Mouse (Mus musculus) forebrain, embryonic 16.5 days (tissue): ENCODE measurements around the gene Spice1. TPM values are rescaled to one million over a fixed set of nuclear protein-coding genes. Genes with fewer than 3 reads are reported as not detected.

ENCODE experiments used
- ATAC-seq: fragments of 200-750 bp; cut with Nextera tagmentation; 2 replicates; pipeline ENCODE4 v1.8.0; 2017; ENCODE audit warnings: mild to moderate bottlenecking, moderate library complexity
- H3K27ac ChIP-seq: fragments of 300-500 bp; sonication (generic); 2 replicates; pipeline ENCODE4 v1.5.1; 2014; ENCODE audit warnings: low read length, control low read depth
- H3K27me3 ChIP-seq: fragments of 300-500 bp; sonication (generic); replicated peaks from 2 replicates; pipeline ENCODE4 v1.6.1; 2014; ENCODE audit warnings: low read length; ENCODE audit not compliant: control insufficient read depth, insufficient read depth
- H3K36me3 ChIP-seq: fragments of 300-500 bp; sonication (generic); 2 replicates; pipeline ENCODE4 v1.6.1; 2014; ENCODE audit not compliant: control insufficient read depth, insufficient read depth
- H3K4me1 ChIP-seq: fragments of 300-500 bp; sonication (generic); replicated peaks from 2 replicates; pipeline ENCODE4 v1.6.1; 2014; ENCODE audit warnings: low read length; ENCODE audit not compliant: control insufficient read depth, insufficient read depth
- H3K4me2 ChIP-seq: fragments of 300-500 bp; sonication (generic); 2 replicates; pipeline ENCODE4 v1.6.1; 2014; ENCODE audit warnings: mild to moderate bottlenecking, low read length, control low read depth
- H3K4me3 ChIP-seq: fragments of 300-500 bp; sonication (generic); replicated peaks from 2 replicates; pipeline ENCODE4 v1.5.1; 2014; ENCODE audit warnings: mild to moderate bottlenecking, low read length, control low read depth
- H3K9ac ChIP-seq: fragments of 300-500 bp; sonication (generic); replicated peaks from 2 replicates; pipeline ENCODE4 v1.6.1; 2014; ENCODE audit warnings: low read depth, low read length, control low read depth
- H3K9me3 ChIP-seq: fragments of 300-500 bp; sonication (generic); 2 replicates; pipeline ENCODE4 v1.6.1; 2016; ENCODE audit warnings: low read length; ENCODE audit not compliant: control insufficient read depth
- WGBS: fragments of 180-500 bp; shearing (Covaris S2); extraction: QIAGEN DNeasy Blood & Tissue Kit; methylation state at CpG from one replicate; pipeline ENCODE4 v1.1.7; 2014; 5-methylcytosine and 5-hydroxymethylcytosine counted together
- polyA plus RNA-seq: library from polyadenylated mRNA; unstranded; fragments of >200 nt; fragmentation: Nextera tagmentation; extraction: Ambion mirVana; gene quantifications from 2 replicates; pipeline ENCODE4 v1.2.1, GENCODE M21; 2015

Gene Spice1
- polyA plus RNA-seq, 1 experiment from 2014 or later: 19.8 TPM

DNA sequence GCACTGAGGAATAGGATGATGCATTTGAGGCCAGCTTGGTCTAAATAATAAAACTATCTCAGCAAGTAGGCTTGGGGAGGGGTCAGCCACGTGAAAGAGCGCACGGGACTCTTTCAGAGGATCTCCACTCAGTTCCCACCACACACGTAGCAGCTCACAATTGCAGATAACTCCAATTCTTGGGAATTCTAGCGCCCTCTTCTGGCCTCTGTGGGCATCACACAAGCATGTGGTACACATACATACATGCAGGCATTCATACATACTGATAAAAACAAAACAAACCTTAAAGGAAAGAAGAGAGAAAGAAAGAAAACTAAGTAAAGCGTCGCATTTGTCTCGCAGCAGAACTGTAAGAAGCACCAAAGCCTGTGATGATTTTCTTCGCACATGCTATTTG, 16.3 kb upstream of the Spice1 start:
- no peak overlapping the region for H3K4me3 ChIP-seq
- H3K36me3 ChIP-seq: no peaks in the 10 kb centered on the region
- peaks cover 12% of the 10 kb centered on the region for H3K4me1 ChIP-seq
- no peak overlapping the region for H3K9ac ChIP-seq
- H3K27ac ChIP-seq: no peak overlapping the region
- H3K27me3 ChIP-seq: 0 out of 2 replicates have a peak, but pooled peaks cover 7% of the 10 kb centered on the region
- WGBS: 80% methylated on average over 9 of the region's 9 CpGs
- H3K4me2 ChIP-seq: no peak overlapping the region
- no peaks in the 10 kb centered on the region for H3K9me3 ChIP-seq
- no peak for ATAC-seq

DNA sequence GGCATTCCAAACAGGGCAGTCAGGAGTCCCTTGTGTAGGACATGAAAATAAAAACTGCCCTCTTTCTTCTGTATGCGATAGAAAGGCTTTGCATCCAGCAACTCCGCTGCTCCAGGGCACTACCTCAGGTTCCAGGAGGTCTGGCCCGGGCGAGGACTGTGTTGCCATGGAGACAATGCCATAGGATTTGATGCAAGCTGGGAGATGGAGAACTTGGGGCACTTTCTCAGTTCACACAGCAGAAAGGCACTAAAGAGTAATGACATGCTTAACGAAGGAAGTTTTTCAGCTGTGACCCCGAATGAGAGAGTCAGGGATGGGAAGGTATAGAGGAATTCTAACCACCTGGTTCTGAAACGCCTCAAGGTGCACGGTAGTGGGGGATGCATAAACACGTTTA, 15.8 kb upstream of the Spice1 start:
- H3K4me3 ChIP-seq: no peak overlapping the region
- no peaks in the 10 kb centered on the region for H3K36me3 ChIP-seq
- ATAC-seq: no peak
- WGBS: 12% methylated on average over 9 of the region's 9 CpGs
- 0 out of 2 replicates have a peak, but pooled peaks cover 7% of the 10 kb centered on the region for H3K27me3 ChIP-seq
- no peak overlapping the region for H3K4me2 ChIP-seq
- H3K4me1 ChIP-seq: peaks cover 12% of the 10 kb centered on the region
- no peak overlapping the region for H3K27ac ChIP-seq
- no peaks in the 10 kb centered on the region for H3K9me3 ChIP-seq
- no peak overlapping the region for H3K9ac ChIP-seq

DNA sequence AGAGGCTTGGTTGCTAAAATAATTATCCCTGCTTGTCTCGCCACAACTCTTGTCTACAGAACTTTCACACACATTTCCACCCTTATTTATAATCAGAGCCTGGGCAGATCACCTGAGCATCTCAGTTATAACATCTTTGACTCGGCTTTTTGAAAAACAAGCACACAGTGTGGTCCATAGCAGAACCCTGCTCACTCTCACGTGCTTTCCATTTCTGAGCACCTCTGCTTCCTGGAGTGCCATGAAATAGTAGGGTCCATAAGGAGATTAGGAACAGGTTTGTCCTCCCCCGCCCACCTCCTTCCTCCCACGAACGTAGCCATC, 15.3 kb upstream of the Spice1 start:
- 19% methylated on average over 6 of the region's 6 CpGs for WGBS
- peak; percentile 23; the same call in 1 of the 2 replicates for ATAC-seq
- peaks cover 12% of the 10 kb centered on the region for H3K4me1 ChIP-seq
- H3K9ac ChIP-seq: peak overlapping the region; percentile 63
- H3K4me3 ChIP-seq: peak overlapping the region; percentile 54
- H3K36me3 ChIP-seq: no peaks in the 10 kb centered on the region
- H3K27me3 ChIP-seq: 0 out of 2 replicates have a peak, but pooled peaks cover 7% of the 10 kb centered on the region
- H3K4me2 ChIP-seq: peak overlapping the region; percentile 95
- H3K27ac ChIP-seq: no peak overlapping the region
- H3K9me3 ChIP-seq: no peaks in the 10 kb centered on the region

DNA sequence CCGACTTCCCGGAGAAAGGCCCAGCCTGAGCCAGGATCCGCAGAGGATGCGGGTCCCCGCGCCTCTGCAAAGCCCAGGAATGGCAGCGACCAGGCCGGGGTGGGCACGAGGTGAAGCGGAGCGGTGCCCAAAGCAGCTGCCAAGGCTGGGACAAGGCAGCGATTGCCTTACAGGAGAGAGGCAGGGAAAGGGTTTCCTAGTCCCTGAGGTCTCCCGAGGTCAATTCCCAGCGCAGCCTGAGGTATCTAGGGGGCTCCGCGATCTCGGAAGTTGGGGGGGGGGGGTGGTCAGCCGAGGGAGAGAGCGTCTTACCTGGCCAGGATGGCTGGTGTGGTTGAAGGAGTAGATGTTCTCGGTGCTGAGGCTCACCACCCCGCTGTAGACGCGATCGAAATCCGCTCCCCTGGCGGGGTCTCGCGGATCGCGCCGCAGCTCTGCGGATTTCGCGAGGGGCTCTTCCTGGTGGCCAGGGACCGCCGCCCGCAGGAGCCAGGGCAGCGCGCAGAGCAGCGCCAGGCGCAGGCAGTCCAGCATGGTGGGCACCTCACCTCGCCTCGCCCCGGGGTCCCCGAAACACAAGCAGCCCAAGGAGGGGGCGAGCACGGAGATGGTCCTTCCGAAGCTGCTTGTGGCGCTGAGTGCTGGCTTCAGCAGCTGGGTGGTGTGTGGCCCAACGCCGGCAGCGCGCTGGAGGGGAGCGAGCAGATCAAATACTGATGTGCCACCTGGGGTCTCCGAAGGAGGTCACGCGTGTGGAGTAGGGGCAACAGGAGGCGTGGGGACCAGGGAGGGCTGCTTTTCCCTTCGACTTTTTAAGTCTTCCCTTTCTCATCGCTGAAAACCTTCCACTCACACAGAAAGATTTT, 14.7 kb upstream of the Spice1 start:
- peak overlapping the region; percentile 63 for H3K9ac ChIP-seq
- ATAC-seq: peak; percentile 76
- H3K4me3 ChIP-seq: peak overlapping the region; percentile 54
- H3K4me1 ChIP-seq: peaks cover 12% of the 10 kb centered on the region
- H3K27ac ChIP-seq: no peak overlapping the region
- no peaks in the 10 kb centered on the region for H3K9me3 ChIP-seq
- H3K36me3 ChIP-seq: no peaks in the 10 kb centered on the region
- 0 out of 2 replicates have a peak, but pooled peaks cover 7% of the 10 kb centered on the region for H3K27me3 ChIP-seq
- under 1% methylated on average over 55 of the region's 60 CpGs for WGBS
- peak overlapping the region; percentile 95 for H3K4me2 ChIP-seq

DNA sequence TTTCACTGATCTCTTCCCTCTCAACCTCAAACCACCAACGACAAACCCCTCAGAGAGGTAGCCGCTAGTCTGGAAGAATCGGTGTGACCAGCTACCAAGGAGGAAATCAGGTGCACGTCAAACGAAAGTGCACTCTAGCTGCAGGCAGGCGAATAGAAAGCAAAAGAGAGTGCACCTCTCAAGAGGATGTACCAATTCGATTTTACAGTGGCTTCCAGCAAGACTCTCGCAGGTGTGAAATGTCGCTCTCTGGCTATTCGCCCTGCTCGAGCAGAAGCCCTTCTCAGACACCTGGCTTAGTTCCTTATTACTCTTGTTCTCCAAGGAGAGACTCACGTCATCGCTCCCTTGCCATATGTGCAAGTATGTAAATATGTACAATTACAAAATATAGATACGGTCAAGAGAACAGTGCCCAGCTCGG, 14.0 kb upstream of the Spice1 start, which contains the start of gene Sidt1:
Gene Sidt1 (minus strand): TSS at position 336 of the 424 bp plus-strand sequence.
- Histone ChIP-seq H3K27me3 (0 out of 2 replicates have a peak, but pooled peaks cover 7% of the 10 kb centered on the region), H3K36me3 (no peaks in the 10 kb centered on the region), H3K4me3 (peak within 1 kb of the TSS; percentile 54), H3K9ac (peak within 1 kb of the TSS; percentile 63), H3K4me2 (peak within 1 kb of the TSS; percentile 95), H3K4me1 (peaks cover 12% of the 10 kb centered on the region), H3K27ac (no peak within 1 kb of the TSS), H3K9me3 (no peaks in the 10 kb centered on the region)
- WGBS: 7% methylated on average over 15 of the region's 15 CpGs
- ATAC-seq: peak; percentile 21; the same call in 1 of the 2 replicates

DNA sequence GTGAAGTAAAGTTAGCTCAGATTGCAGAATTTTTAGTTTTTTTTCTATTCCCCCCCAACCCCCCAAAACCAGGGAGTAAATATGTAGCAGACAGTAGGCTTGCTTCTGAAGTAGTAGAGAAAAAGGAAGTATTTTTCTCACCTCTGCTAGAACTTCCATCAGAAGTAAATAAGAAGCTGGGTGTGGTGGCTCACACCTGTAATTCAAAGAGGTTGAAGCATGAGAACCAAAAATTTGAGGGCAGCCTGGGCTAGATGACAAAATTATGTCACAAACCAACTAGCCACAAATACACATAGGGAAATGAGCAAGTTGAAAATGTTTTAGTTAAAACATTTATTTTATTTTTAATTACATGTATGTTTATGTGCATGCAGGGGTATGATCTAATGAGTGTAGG, 9.4 kb upstream of the Spice1 start:
- no peak overlapping the region for H3K27ac ChIP-seq
- no peak overlapping the region for H3K4me2 ChIP-seq
- no peaks in the 10 kb centered on the region for H3K9me3 ChIP-seq
- 0 out of 2 replicates have a peak, but pooled peaks cover 7% of the 10 kb centered on the region for H3K27me3 ChIP-seq
- H3K9ac ChIP-seq: no peak overlapping the region
- H3K4me3 ChIP-seq: no peak overlapping the region
- no peaks in the 10 kb centered on the region for H3K36me3 ChIP-seq
- no peak for ATAC-seq
- H3K4me1 ChIP-seq: peaks cover 6% of the 10 kb centered on the region

DNA sequence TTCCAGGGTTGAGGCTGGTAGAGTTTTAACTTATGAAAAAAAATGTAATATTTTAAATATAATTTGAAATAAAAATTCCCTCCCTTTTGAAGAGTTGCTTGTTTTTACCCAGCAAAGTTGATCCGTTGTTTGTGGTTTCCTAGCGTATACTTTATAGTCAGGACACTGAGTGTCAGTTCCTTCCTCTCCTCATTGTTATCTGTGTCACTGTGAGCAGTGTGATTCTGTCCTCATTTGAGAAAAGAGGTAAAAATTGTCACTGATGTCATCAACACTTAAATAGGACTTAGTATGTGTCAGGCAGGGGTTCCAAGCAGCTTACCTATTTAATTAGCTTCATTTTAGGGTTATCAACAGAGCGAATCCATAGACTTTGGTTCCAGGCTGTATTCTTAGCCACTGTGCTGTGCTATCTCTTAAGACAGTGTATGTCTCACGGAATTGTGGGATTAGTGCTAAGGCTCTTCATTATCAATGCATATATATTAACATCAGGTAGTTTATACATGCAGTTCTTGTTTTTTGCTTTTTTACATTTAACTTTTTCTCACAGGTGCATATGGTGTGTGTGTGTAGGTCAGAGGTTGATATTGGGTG, 3.0 kb downstream of the Spice1 start:
- WGBS: 91% methylated on average over 4 of the region's 4 CpGs
- H3K9me3 ChIP-seq: no peaks in the 10 kb centered on the region

DNA sequence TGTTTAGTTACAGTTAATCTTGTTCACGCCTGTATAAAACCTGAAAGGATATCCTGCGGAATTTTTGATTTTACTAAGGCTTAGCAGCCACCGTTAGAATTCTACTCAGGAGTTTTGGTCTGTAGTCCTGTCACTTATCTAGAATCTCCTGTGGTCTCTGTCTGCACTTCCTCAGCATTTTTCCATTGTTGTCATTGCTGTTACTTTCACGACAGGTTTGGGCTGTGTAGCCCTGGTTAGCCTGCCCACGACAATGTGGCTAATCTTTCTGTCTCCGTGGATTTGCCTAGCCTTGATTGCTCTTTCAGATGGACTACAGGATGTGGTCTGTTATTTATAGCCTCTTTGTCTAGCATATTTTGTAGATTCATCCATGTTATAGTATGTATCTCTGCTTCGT, 9.4 kb downstream of the Spice1 start:
- no peaks in the 10 kb centered on the region for H3K9me3 ChIP-seq
- no peak for ATAC-seq
- WGBS: 87% methylated on average over 7 of the region's 7 CpGs
- no peak overlapping the region for H3K4me3 ChIP-seq
- H3K27me3 ChIP-seq: no peaks in the 10 kb centered on the region
- no peak overlapping the region for H3K9ac ChIP-seq
- no peak overlapping the region for H3K27ac ChIP-seq
- no peaks in the 10 kb centered on the region for H3K36me3 ChIP-seq
- H3K4me2 ChIP-seq: no peak overlapping the region
- H3K4me1 ChIP-seq: no peaks in the 10 kb centered on the region

More for the DNA sequence above, 3.0 kb downstream of the Spice1 start:
- Histone ChIP-seq H3K9ac (no peak overlapping the region), H3K27ac (no peak overlapping the region), H3K4me2 (no peak overlapping the region), H3K4me1 (peaks cover 11% of the 10 kb centered on the region), H3K36me3 (no peaks in the 10 kb centered on the region), H3K4me3 (no peak overlapping the region), H3K27me3 (no peaks in the 10 kb centered on the region)
- no peak for ATAC-seq

DNA sequence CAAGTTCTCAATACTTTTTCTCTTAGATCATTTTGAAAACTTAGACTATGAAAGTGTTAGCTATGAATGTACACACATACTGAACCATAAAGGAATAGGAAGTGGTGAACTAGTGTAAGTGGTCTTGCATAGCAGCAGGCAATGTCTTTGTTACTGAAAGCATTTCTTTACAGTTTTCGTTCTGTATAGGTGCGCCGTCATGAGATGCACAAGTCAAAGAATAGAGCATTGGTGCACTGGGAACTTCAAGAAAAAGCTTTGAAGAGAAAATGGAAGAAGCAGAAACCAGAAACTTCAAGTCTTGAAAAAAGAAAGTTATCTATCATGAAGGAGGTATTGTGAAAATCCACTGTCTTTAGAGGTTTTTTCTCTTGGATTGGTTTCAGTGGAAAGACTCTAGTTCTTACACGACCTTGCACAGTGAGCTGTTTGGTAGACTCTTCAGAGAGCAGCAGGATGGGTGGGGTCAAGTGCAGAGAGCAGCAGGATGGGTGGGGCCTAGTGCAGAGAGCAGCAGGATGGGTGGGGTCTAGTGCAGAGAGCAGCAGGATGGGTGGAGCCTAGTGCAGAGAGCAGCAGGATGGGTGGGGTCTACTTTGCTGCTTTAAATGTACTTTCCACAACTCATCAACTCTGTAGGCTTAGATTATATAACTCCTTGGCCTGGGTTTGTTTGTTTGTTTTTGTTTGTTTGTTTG, 10.8 kb downstream of the Spice1 start:
- no peak overlapping the region for H3K27ac ChIP-seq
- no peak overlapping the region for H3K4me3 ChIP-seq
- no peaks in the 10 kb centered on the region for H3K36me3 ChIP-seq
- WGBS: 80% methylated on average over 4 of the region's 4 CpGs
- H3K9ac ChIP-seq: no peak overlapping the region
- H3K4me1 ChIP-seq: no peaks in the 10 kb centered on the region
- no peak overlapping the region for H3K4me2 ChIP-seq
- no peaks in the 10 kb centered on the region for H3K9me3 ChIP-seq
- no peak for ATAC-seq
- no peaks in the 10 kb centered on the region for H3K27me3 ChIP-seq
